17 mouse cellular contexts compared by ENCODE assay signal in the genomic region with DNA sequence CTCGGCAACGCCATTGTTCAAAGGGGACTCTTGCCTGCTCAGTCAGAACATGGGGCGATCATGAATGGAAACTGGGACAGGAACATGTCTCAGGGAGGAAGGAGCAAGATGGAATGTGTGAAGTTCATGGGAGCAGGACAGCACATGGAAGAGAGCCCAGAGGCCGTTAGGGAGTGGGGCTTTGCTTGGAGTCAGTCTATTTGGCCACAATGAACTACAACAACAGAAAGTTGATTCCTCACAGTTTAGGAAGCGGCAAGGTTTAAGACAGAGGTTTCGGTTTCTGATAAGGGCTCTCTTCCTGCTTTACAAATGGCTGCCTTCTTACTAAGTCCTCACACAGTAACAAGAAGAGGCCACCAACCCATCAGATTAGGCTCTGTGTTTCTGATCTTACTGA. TPM values are rescaled to one million over a fixed set of nuclear protein-coding genes. Genes with fewer than 3 reads are reported as not detected.
A peak's percentile ranks its signal among the peaks of the same experiment; 100 is the strongest.
DNase-seq lines count a peak whose midpoint lies in the region; ATAC-seq lines count a peak whose summit lies in the region.
"Had no signal": no experiment of that assay in that cellular context is flagged by ENCODE, and none has a peak within 500 bp of the region (broad histone marks: within the 10 kb centered on the region; RNA-seq: fewer than 3 reads in every experiment).

No protein-coding gene starts in this region.

- H3K9ac ChIP-seq in kidney, embryonic 15.5 days = no peak overlapping the region
- H3K9ac ChIP-seq: heart, embryonic 15.5 days; liver, embryonic 12.5 days; neural tube, embryonic 15.5 days had no signal

- 0 out of 2 replicates have a peak, but pooled peaks cover 7% of the 10 kb centered on the region for H3K4me1 ChIP-seq in kidney, embryonic 15.5 days

- no peak for ATAC-seq in kidney, embryonic 15.5 days (replicated peaks; ENCODE audit: low FRiP score)
- ATAC-seq in erythroblast, adult 5-6 weeks (replicated peaks; ENCODE audit: low FRiP score, poor library complexity, severe bottlenecking) = no peak
- ATAC-seq: liver, embryonic 12.5 days had no signal

- H3K4me2 ChIP-seq in kidney, embryonic 15.5 days = no peak overlapping the region
- H3K4me2 ChIP-seq: heart, embryonic 15.5 days; liver, embryonic 12.5 days; neural tube, embryonic 15.5 days had no signal

- 77% methylated on average over 6 of the region's 6 CpGs for WGBS in kidney, embryonic 15.5 days

- DNase-seq in gastrocnemius, postnatal 25 days = peak; percentile 17
- no peak for DNase-seq in gastrocnemius, adult 8-10 months (ENCODE audit: low spot score in 2 of 2)
- DNase-seq in kidney, postnatal 14 days = peak; percentile 49
- DNase-seq in CD4-positive helper T cell, adult 2 months (ENCODE audit: low read depth, low spot score) = peak; percentile 51
- peak; percentile 34 to 35 for DNase-seq in heart, postnatal 10 days
- DNase-seq in cerebellum, adult 11-12 months = no peak
- DNase-seq: adrenal gland, postnatal 25 days; B cell, adult 2 months; cerebellum, postnatal 10 days; spleen, adult 18-20 months had no signal

- no peaks in the 10 kb centered on the region for H3K9me3 ChIP-seq in kidney, embryonic 15.5 days (replicated peaks)
- H3K9me3 ChIP-seq: forebrain, embryonic 10.5 days; heart, embryonic 15.5 days; liver, embryonic 12.5 days; neural tube, embryonic 15.5 days had no signal

- H3K27me3 ChIP-seq in kidney, embryonic 15.5 days = no peaks in the 10 kb centered on the region
- H3K27me3 ChIP-seq: heart, embryonic 15.5 days; liver, embryonic 12.5 days; neural tube, embryonic 15.5 days had no signal

- H3K4me3 ChIP-seq in kidney, embryonic 15.5 days (replicated peaks) = no peak overlapping the region
- H3K4me3 ChIP-seq: forebrain, embryonic 10.5 days; heart, embryonic 15.5 days; liver, embryonic 12.5 days; neural tube, embryonic 15.5 days had no signal

- no peaks in the 10 kb centered on the region for H3K36me3 ChIP-seq in kidney, embryonic 15.5 days
- H3K36me3 ChIP-seq: forebrain, embryonic 10.5 days; heart, embryonic 15.5 days had no signal

- no peak overlapping the region for H3K27ac ChIP-seq in kidney, embryonic 15.5 days
- H3K27ac ChIP-seq: heart, embryonic 15.5 days; macrophage; neural tube, embryonic 15.5 days had no signal

- intact Hi-C loops in heart, postnatal 10 days (cut with DNase I) = no loop called here

RNA-seq across cellular contexts. Expression of a gene that starts 24.5 kb away (rescaled TPM):
- 10 to 100 TPM; 22.7 to 28.2 TPM for total RNA-seq in gastrocnemius, postnatal 25 days (2021)
- 10 to 100 TPM; 29.0 to 35.6 (median 31.3) TPM for total RNA-seq in gastrocnemius, adult 8-10 months (2022)
- polyA plus RNA-seq in kidney, embryonic 15.5 days (2015; fragmentation: Nextera tagmentation; extraction: Ambion mirVana) = 46.9 and 49.8 TPM in 2 replicates
- total RNA-seq in heart, postnatal 10 days (2021) = 10 to 100 TPM; 25.9 to 26.5 TPM
- total RNA-seq in erythroblast, adult 5-6 weeks (2015; ENCODE audit: low replicate concordance) = 15.3 and 15.6 TPM in 2 replicates
- 9.2 and 10.3 TPM in 2 replicates for total RNA-seq in erythroblast, adult 5-6 weeks (2017; ENCODE audit: low replicate concordance)

RNA-seq across cellular contexts. Expression of a gene that starts 39.6 kb away (rescaled TPM):
- 1 to 10 TPM; 1.2 to 1.9 TPM for total RNA-seq in gastrocnemius, postnatal 25 days (2021)
- 1 to 10 TPM; 2.2 to 2.5 (median 2.3) TPM for total RNA-seq in gastrocnemius, adult 8-10 months (2022)
- polyA plus RNA-seq in kidney, embryonic 15.5 days (2015; fragmentation: Nextera tagmentation; extraction: Ambion mirVana) = 37.6 and 39.6 TPM in 2 replicates
- 10 to 100 TPM in 1 of 2 experiments, 1 to 10 TPM in 1; 7.7 to 10.5 TPM for total RNA-seq in heart, postnatal 10 days (2021)
- total RNA-seq in erythroblast, adult 5-6 weeks (2015; ENCODE audit: low replicate concordance) = 12.3 and 14.8 TPM in 2 replicates
- 21.2 TPM in 2 replicates for total RNA-seq in erythroblast, adult 5-6 weeks (2017; ENCODE audit: low replicate concordance)

Comparison
In these comparisons a context has a peak if more than half of its experiments do, and no peak if none do; other contexts are left out.
1. DNase-seq: peak in gastrocnemius, postnatal 25 days (single experiment), kidney, postnatal 14 days (single experiment), CD4-positive helper T cell, adult 2 months (single experiment) and heart, postnatal 10 days (2 of 2); none in gastrocnemius, adult 8-10 months (0 of 2) and cerebellum, adult 11-12 months (single experiment).